Mouse (Mus musculus) hindbrain, postnatal 0 days (tissue): Measurements from ENCODE around the gene Smyd3. TPM values are rescaled to one million over a fixed set of nuclear protein-coding genes. Genes with fewer than 3 reads are reported as not detected.

Source experiments
- ATAC-seq: fragments of 200-750 bp; cut with Nextera tagmentation; 2 replicates; pipeline ENCODE4 v1.8.0; 2017; ENCODE audit warnings: mild to moderate bottlenecking, moderate TSS enrichment, moderate library complexity
- DNase-seq: peaks from one replicate; pipeline ENCODE4 v3.0.0-alpha.2; 2015; ENCODE audit warnings: low spot score
- H3K27ac ChIP-seq: fragments of 300-500 bp; sonication (generic); 2 replicates; pipeline ENCODE4 v1.5.1; 2014; ENCODE audit warnings: mild to moderate bottlenecking
- H3K27me3 ChIP-seq: fragments of 300-500 bp; sonication (generic); 2 replicates; pipeline ENCODE4 v1.6.1; 2014; ENCODE audit warnings: low read length, mixed read lengths; ENCODE audit not compliant: insufficient read depth
- H3K36me3 ChIP-seq: fragments of 300-500 bp; sonication (generic); 2 replicates; pipeline ENCODE4 v1.6.1; 2014; ENCODE audit warnings: low read length, mixed read lengths; ENCODE audit not compliant: insufficient read depth
- H3K4me1 ChIP-seq: fragments of 300-500 bp; sonication (generic); 2 replicates; pipeline ENCODE4 v1.6.1; 2014; ENCODE audit warnings: antibody characterized with exemption, low read length, mixed read lengths; ENCODE audit not compliant: insufficient read depth
- H3K4me2 ChIP-seq: fragments of 300-500 bp; sonication (generic); 2 replicates; pipeline ENCODE4 v1.6.1; 2014; ENCODE audit warnings: low read depth, mild to moderate bottlenecking, low read length, moderate library complexity, mixed read lengths
- H3K4me3 ChIP-seq: fragments of 300-500 bp; sonication (generic); 2 replicates; pipeline ENCODE4 v1.5.1; 2014; ENCODE audit warnings: low read length
- H3K9ac ChIP-seq: fragments of 300-500 bp; sonication (generic); replicated peaks from 2 replicates; pipeline ENCODE4 v1.6.1; 2014; ENCODE audit warnings: mild to moderate bottlenecking, low read length, moderate library complexity, mixed read lengths
- H3K9me3 ChIP-seq: fragments of 300-500 bp; sonication (generic); 2 replicates; pipeline ENCODE4 v1.6.1; 2016; ENCODE audit warnings: low read length, mixed read lengths
- CTCF ChIP-seq: IDR thresholded peaks from 2 replicates; pipeline ENCODE4 v1.5.1; 2016; ENCODE audit warnings: antibody characterized with exemption, control low read depth, low read depth
- WGBS: fragments of 180-500 bp; shearing (Covaris S2); extraction: QIAGEN DNeasy Blood & Tissue Kit; methylation state at CpG from one replicate; pipeline ENCODE4 v1.1.7; 2014; 5-methylcytosine and 5-hydroxymethylcytosine counted together
- polyA plus RNA-seq: library from polyadenylated mRNA; unstranded; fragments of >200 nt; fragmentation: Nextera tagmentation; extraction: Ambion mirVana; gene quantifications from 2 replicates; pipeline ENCODE4 v1.2.1, GENCODE M21; 2015
- total RNA-seq: library from RNA; depleted of rRNA; stranded (reverse); fragments of >200 nt; gene quantifications from 2 replicates; pipeline ENCODE4 v1.2.3, GENCODE M21; 2014; rRNA removed

Gene Smyd3
- total and polyA plus RNA-seq, 2 experiments from 2014 or later, result 15.4 to 26.1 TPM

- ATAC-seq (no peak), DNase-seq (no peak)
- Histone ChIP-seq H3K27me3 (no peaks in the 10 kb centered on the region), H3K9ac (no peak overlapping the region), H3K4me3 (no peak overlapping the region), H3K4me1 (no peaks in the 10 kb centered on the region), H3K36me3 (peaks cover 5% of the 10 kb centered on the region; the same call in 1 of the 2 replicates), H3K9me3 (no peaks in the 10 kb centered on the region), H3K27ac (no peak overlapping the region), H3K4me2 (no peak overlapping the region)
- TF ChIP-seq CTCF, result no peak
- 79% methylated on average over 4 of the region's 4 CpGs for WGBS
Measured at GRCm38 (mm10) chr1:178929531-178929930, 588.3 kb downstream of the Smyd3 start.

- Histone ChIP-seq H3K4me2 (no peak overlapping the region), H3K9me3 (no peaks in the 10 kb centered on the region), H3K27ac (no peak overlapping the region), H3K27me3 (no peaks in the 10 kb centered on the region), H3K9ac (no peak overlapping the region), H3K36me3 (0 out of 2 replicates have a peak, but pooled peaks cover 5% of the 10 kb centered on the region), H3K4me3 (no peak overlapping the region), H3K4me1 (no peaks in the 10 kb centered on the region)
- WGBS, result 65% methylated on average over 8 of the region's 8 CpGs
- no peak for TF ChIP-seq CTCF
- no peak for DNase-seq
- no peak for ATAC-seq
Measured at GRCm38 (mm10) chr1:178924492-178925183, 593.2 kb downstream of the Smyd3 start.

- peak; percentile 36 for ATAC-seq
- Histone ChIP-seq H3K36me3 (no peaks in the 10 kb centered on the region), H3K27me3 (no peaks in the 10 kb centered on the region), H3K27ac (no peak overlapping the region), H3K9me3 (no peaks in the 10 kb centered on the region), H3K4me2 (peak overlapping the region; percentile 26; the same call in 1 of the 2 replicates), H3K9ac (no peak overlapping the region), H3K4me1 (peaks cover 7% of the 10 kb centered on the region), H3K4me3 (no peak overlapping the region)
- DNase-seq, result peak; percentile 65
- 40% methylated on average over 31 of the region's 31 CpGs for WGBS
- TF ChIP-seq CTCF, result peak; percentile 36; the same call in 1 of the 2 replicates
Measured at GRCm38 (mm10) chr1:178917194-178917902, 600.5 kb downstream of the Smyd3 start.

- no peak for TF ChIP-seq CTCF
- 40% methylated on average over 12 of the region's 12 CpGs for WGBS
Measured at GRCm38 (mm10) chr1:178915056-178915455, 602.8 kb downstream of the Smyd3 start.

GRCm38 (mm10) chr1:178912936-178913716, 604.7 kb downstream of the Smyd3 start:
- ATAC-seq (no peak), DNase-seq (no peak)
- WGBS, result 30% methylated on average over 6 of the region's 6 CpGs
- TF ChIP-seq CTCF, result no peak
- Histone ChIP-seq H3K4me2 (no peak overlapping the region), H3K4me3 (no peak overlapping the region), H3K27me3 (no peaks in the 10 kb centered on the region), H3K4me1 (peaks cover 7% of the 10 kb centered on the region), H3K9ac (no peak overlapping the region), H3K36me3 (no peaks in the 10 kb centered on the region), H3K27ac (0 out of 2 replicates have a peak overlapping the region, but pooled peaks have one; percentile 15), H3K9me3 (no peaks in the 10 kb centered on the region)

More at GRCm38 (mm10) chr1:178915056-178915455, 602.8 kb downstream of the Smyd3 start:
- no peak overlapping the region for H3K27ac ChIP-seq
- DNase-seq, result no peak
- ATAC-seq, result no peak
- H3K36me3 ChIP-seq, result no peaks in the 10 kb centered on the region
- no peak overlapping the region for H3K4me2 ChIP-seq
- H3K4me3 ChIP-seq, result no peak overlapping the region
- H3K4me1 ChIP-seq, result peaks cover 7% of the 10 kb centered on the region
- no peaks in the 10 kb centered on the region for H3K27me3 ChIP-seq
- no peak overlapping the region for H3K9ac ChIP-seq
- no peaks in the 10 kb centered on the region for H3K9me3 ChIP-seq

GRCm38 (mm10) chr1:178910951-178911350, 606.9 kb downstream of the Smyd3 start:
- no peak for TF ChIP-seq CTCF
- DNase-seq, result peak; percentile 66
- peak overlapping the region; percentile 37; the same call in 1 of the 2 replicates for H3K27ac ChIP-seq
- no peak overlapping the region for H3K9ac ChIP-seq
- no peak overlapping the region for H3K4me2 ChIP-seq
- ATAC-seq, result peak; percentile 16; the same call in 1 of the 2 replicates
- H3K9me3 ChIP-seq, result no peaks in the 10 kb centered on the region
- H3K27me3 ChIP-seq, result no peaks in the 10 kb centered on the region
- H3K4me1 ChIP-seq, result no peaks in the 10 kb centered on the region; the same call in 1 of the 2 replicates
- H3K4me3 ChIP-seq, result no peak overlapping the region
- no peaks in the 10 kb centered on the region for H3K36me3 ChIP-seq
- 30% methylated on average over 14 of the region's 14 CpGs for WGBS

Other genes with a start within 250 kb of the Smyd3 start
- 9.2 and 20.2 TPM in 2 replicates for gene Tfb2m, start 28.2 kb upstream of the Smyd3 start, total RNA-seq
- gene Tfb2m, start 28.2 kb upstream of the Smyd3 start, polyA plus RNA-seq, result 30.5 and 35.3 TPM in 2 replicates
- 30.2 and 32.1 TPM in 2 replicates for gene Cnst, start 28.3 kb upstream of the Smyd3 start, total RNA-seq
- gene Cnst, start 28.3 kb upstream of the Smyd3 start, polyA plus RNA-seq, result 16.2 and 16.3 TPM in 2 replicates
- gene Sccpdh, start 150.2 kb upstream of the Smyd3 start, total RNA-seq, result 63.8 and 87.3 TPM in 2 replicates
- 183 and 187 TPM in 2 replicates for gene Sccpdh, start 150.2 kb upstream of the Smyd3 start, polyA plus RNA-seq
- gene Kif28, start 227.2 kb upstream of the Smyd3 start, total RNA-seq, result not detected in 2 replicates
- gene Kif28, start 227.2 kb upstream of the Smyd3 start, polyA plus RNA-seq, result 0.06 TPM in 1 of 2 replicates, not detected in the other